Mouse (Mus musculus) kidney, postnatal 0 days (tissue): Measurements from ENCODE around the gene Dnah17. TPM values are rescaled to one million over a fixed set of nuclear protein-coding genes. Genes with fewer than 3 reads are reported as not detected.

Experiments used
- ATAC-seq: fragments of 200-750 bp; cut with Nextera tagmentation; replicated peaks from 2 replicates; pipeline ENCODE4 v1.8.0; 2017; ENCODE audit warnings: low read depth, moderate number of reproducible peaks, moderate TSS enrichment, moderate library complexity; ENCODE audit not compliant: low FRiP score
- DNase-seq: peaks from one replicate; pipeline ENCODE4 v3.0.0-alpha.2; 2016; ENCODE audit warnings: low spot score
- H3K27ac ChIP-seq: fragments of 300-500 bp; sonication (generic); 2 replicates; pipeline ENCODE4 v1.5.1; 2014; ENCODE audit warnings: mild to moderate bottlenecking
- H3K27me3 ChIP-seq: fragments of 300-500 bp; sonication (generic); 2 replicates; pipeline ENCODE4 v1.6.1; 2014; ENCODE audit warnings: low read length, mixed read lengths; ENCODE audit not compliant: insufficient read depth
- H3K36me3 ChIP-seq: fragments of 300-500 bp; sonication (generic); 2 replicates; pipeline ENCODE4 v1.6.1; 2014; ENCODE audit warnings: low read length, mixed read lengths; ENCODE audit not compliant: insufficient read depth
- H3K4me1 ChIP-seq: fragments of 300-500 bp; sonication (generic); replicated peaks from 2 replicates; pipeline ENCODE4 v1.6.1; 2014; ENCODE audit warnings: antibody characterized with exemption, low read length, mixed read lengths; ENCODE audit not compliant: insufficient read depth
- H3K4me2 ChIP-seq: fragments of 300-500 bp; sonication (generic); 2 replicates; pipeline ENCODE4 v1.6.1; 2014; ENCODE audit warnings: mild to moderate bottlenecking, low read length, moderate library complexity, mixed read lengths
- H3K4me3 ChIP-seq: fragments of 300-500 bp; sonication (generic); replicated peaks from 2 replicates; pipeline ENCODE4 v1.5.1; 2014; ENCODE audit warnings: low read depth, low read length
- H3K9ac ChIP-seq: fragments of 300-500 bp; sonication (generic); 2 replicates; pipeline ENCODE4 v1.6.1; 2014; ENCODE audit warnings: low read depth, low read length
- H3K9me3 ChIP-seq: fragments of 300-500 bp; sonication (generic); replicated peaks from 2 replicates; pipeline ENCODE4 v1.6.1; 2016; ENCODE audit warnings: low read length, inconsistent platforms, mixed read lengths
- CTCF ChIP-seq: IDR thresholded peaks from 2 replicates; pipeline ENCODE4 v1.5.1; 2016; ENCODE audit warnings: antibody characterized with exemption, low read depth, mild to moderate bottlenecking, moderate library complexity
- WGBS: fragments of 180-500 bp; shearing (Covaris S2); extraction: QIAGEN DNeasy Blood & Tissue Kit; methylation state at CpG from one replicate; pipeline ENCODE4 v1.1.7; 2014; 5-methylcytosine and 5-hydroxymethylcytosine counted together
- polyA plus RNA-seq: library from polyadenylated mRNA; unstranded; fragments of >200 nt; fragmentation: Nextera tagmentation; extraction: Ambion mirVana; gene quantifications from 2 replicates; pipeline ENCODE4 v1.2.1, GENCODE M21; 2015

Gene Dnah17
- polyA plus RNA-seq, 1 experiment from 2014 or later: 0.12 TPM

- ATAC-seq (no peak; the same call in 1 of the 2 replicates), DNase-seq (no peak)
- 43% methylated on average over 16 of the region's 16 CpGs for WGBS
- H3K9me3 ChIP-seq: no peaks in the 10 kb centered on the region
- H3K9ac ChIP-seq: 0 out of 2 replicates have a peak overlapping the region, but pooled peaks have one; percentile 10
- H3K4me3 ChIP-seq: no peak overlapping the region
- H3K36me3 ChIP-seq: no peaks in the 10 kb centered on the region
- H3K4me2 ChIP-seq: peak overlapping the region; percentile 19; the same call in 1 of the 2 replicates
- no peaks in the 10 kb centered on the region for H3K27me3 ChIP-seq
- H3K27ac ChIP-seq: peak overlapping the region; percentile 56; the same call in 1 of the 2 replicates
- 0 out of 2 replicates have a peak, but pooled peaks cover 4% of the 10 kb centered on the region for H3K4me1 ChIP-seq
- TF ChIP-seq CTCF: no peak
Measured at GRCm38 (mm10) chr11:118145771-118146351, 15.4 kb upstream of the Dnah17 start.

DNA sequence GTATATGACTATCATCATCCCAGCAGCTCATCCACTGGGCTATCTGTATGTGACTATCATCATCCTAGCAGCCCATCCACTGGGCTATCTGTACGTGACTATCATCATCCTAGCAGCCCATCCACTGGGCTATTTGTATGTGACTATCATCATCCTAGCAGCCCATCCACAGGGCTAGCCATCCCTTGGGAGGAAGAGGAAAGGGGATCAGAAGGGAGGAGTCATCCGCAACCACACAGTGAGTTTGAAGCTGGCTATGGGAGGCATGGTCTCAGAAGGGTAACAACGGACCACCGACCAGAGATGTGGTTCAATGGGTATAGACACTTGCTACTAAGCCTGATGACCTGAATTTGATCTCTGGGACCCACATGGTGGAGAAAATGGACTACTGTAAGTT is 14.7 kb upstream of the Dnah17 start:
- H3K27ac ChIP-seq: no peak overlapping the region
- H3K9me3 ChIP-seq: no peaks in the 10 kb centered on the region
- no peak overlapping the region for H3K4me2 ChIP-seq
- 84% methylated on average over 4 of the region's 4 CpGs for WGBS
- no peak for ATAC-seq
- no peak overlapping the region for H3K9ac ChIP-seq
- 0 out of 2 replicates have a peak, but pooled peaks cover 4% of the 10 kb centered on the region for H3K4me1 ChIP-seq
- H3K27me3 ChIP-seq: no peaks in the 10 kb centered on the region
- H3K36me3 ChIP-seq: no peaks in the 10 kb centered on the region
- no peak for DNase-seq
- TF ChIP-seq CTCF: no peak
- H3K4me3 ChIP-seq: no peak overlapping the region

GRCm38 (mm10) chr11:118143731-118144130 is 13.3 kb upstream of the Dnah17 start:
- Histone ChIP-seq H3K4me1 (0 out of 2 replicates have a peak, but pooled peaks cover 4% of the 10 kb centered on the region), H3K9ac (no peak overlapping the region), H3K27ac (no peak overlapping the region), H3K36me3 (no peaks in the 10 kb centered on the region), H3K4me3 (no peak overlapping the region), H3K27me3 (no peaks in the 10 kb centered on the region), H3K9me3 (no peaks in the 10 kb centered on the region), H3K4me2 (no peak overlapping the region)
- TF ChIP-seq CTCF: no peak
- DNase-seq (no peak), ATAC-seq (no peak)
- 91% methylated on average over 4 of the region's 4 CpGs for WGBS

- Histone ChIP-seq H3K4me1 (0 out of 2 replicates have a peak, but pooled peaks cover 4% of the 10 kb centered on the region), H3K27ac (no peak overlapping the region), H3K4me3 (no peak overlapping the region), H3K36me3 (no peaks in the 10 kb centered on the region), H3K9ac (no peak overlapping the region), H3K27me3 (no peaks in the 10 kb centered on the region), H3K9me3 (no peaks in the 10 kb centered on the region), H3K4me2 (no peak overlapping the region)
- DNase-seq: no peak
- no peak for ATAC-seq
- no peak for TF ChIP-seq CTCF
- 33% methylated on average over 7 of the region's 7 CpGs for WGBS
Measured at GRCm38 (mm10) chr11:118142547-118143165, 12.2 kb upstream of the Dnah17 start.

GRCm38 (mm10) chr11:118140771-118141565 is 10.5 kb upstream of the Dnah17 start:
- no peaks in the 10 kb centered on the region for H3K27me3 ChIP-seq
- DNase-seq (no peak), ATAC-seq (no peak)
- TF ChIP-seq CTCF: no peak
- no peak overlapping the region for H3K4me2 ChIP-seq
- WGBS: 73% methylated on average over 10 of the region's 10 CpGs
- no peaks in the 10 kb centered on the region for H3K9me3 ChIP-seq
- no peak overlapping the region for H3K27ac ChIP-seq
- no peaks in the 10 kb centered on the region for H3K36me3 ChIP-seq
- H3K4me1 ChIP-seq: 0 out of 2 replicates have a peak, but pooled peaks cover 5% of the 10 kb centered on the region
- H3K4me3 ChIP-seq: no peak overlapping the region
- no peak overlapping the region for H3K9ac ChIP-seq

- no peak for ATAC-seq
- H3K27me3 ChIP-seq: no peaks in the 10 kb centered on the region
- H3K4me1 ChIP-seq: 0 out of 2 replicates have a peak, but pooled peaks cover 4% of the 10 kb centered on the region
- DNase-seq: no peak
- WGBS: 98% methylated on average over 6 of the region's 6 CpGs
- no peaks in the 10 kb centered on the region for H3K36me3 ChIP-seq
- no peak overlapping the region for H3K27ac ChIP-seq
- TF ChIP-seq CTCF: no peak
- H3K9ac ChIP-seq: no peak overlapping the region
- H3K9me3 ChIP-seq: no peaks in the 10 kb centered on the region
- H3K4me2 ChIP-seq: no peak overlapping the region
- no peak overlapping the region for H3K4me3 ChIP-seq
Measured at GRCm38 (mm10) chr11:118138347-118138746, 7.9 kb upstream of the Dnah17 start.
